In the genomic region with DNA sequence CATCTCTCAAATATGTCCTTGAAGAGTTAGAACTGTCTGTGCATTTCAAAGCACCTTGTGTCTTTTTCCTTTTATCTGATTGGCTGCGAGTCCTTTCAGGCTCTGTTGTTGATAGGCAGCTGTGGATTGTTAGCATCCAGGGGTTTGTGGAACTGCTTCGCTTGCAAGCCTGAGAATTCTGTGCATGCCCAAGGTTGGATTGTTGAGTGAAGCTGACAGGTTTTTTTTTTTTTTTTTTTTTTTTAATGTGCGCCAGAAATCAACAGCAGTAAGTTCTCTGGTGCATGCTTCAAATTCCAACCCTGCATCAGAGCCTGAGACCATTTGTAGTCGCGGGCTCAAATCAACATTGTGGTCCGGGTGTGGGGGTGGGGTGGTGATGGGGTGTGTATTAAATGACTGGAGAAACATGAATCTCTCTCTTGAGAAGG, we compare ENCODE assay signal across 7 mouse cellular contexts.
DNase-seq lines count a peak whose midpoint lies in the region; ATAC-seq and TF ChIP-seq lines count a peak whose summit lies in the region.

No protein-coding gene starts in this region.

- no peak overlapping the region for H3ac ChIP-seq in myocyte (ENCODE audit: control insufficient read depth, insufficient read length)

- no peak for TF ChIP-seq POLR2A in myocyte (IDR thresholded peaks at IDR 0.05; ENCODE audit: insufficient read length, low read depth)

- no peaks in the 10 kb centered on the region for H3K9me3 ChIP-seq in embryonic facial prominence, embryonic 10.5 days
- no peaks in the 10 kb centered on the region for H3K9me3 ChIP-seq in heart, embryonic 14.5 days (ENCODE audit: control insufficient read depth, low read length)

- no peak overlapping the region for H3K27ac ChIP-seq in embryonic facial prominence, embryonic 10.5 days (replicated peaks)
- peak overlapping the region; percentile 86 to 91 for H3K27ac ChIP-seq in heart, embryonic 14.5 days (replicated peaks in 1 of 2; ENCODE audit: control insufficient read depth in 1 of 2, insufficient read depth in 1 of 2, low read depth in 2 of 2, low read length in 2 of 2)

- peak overlapping the region; percentile 57 for H3K4me3 ChIP-seq in embryonic facial prominence, embryonic 10.5 days
- peak overlapping the region; percentile 52 to 59 for H3K4me3 ChIP-seq in heart, embryonic 14.5 days (ENCODE audit: control insufficient read depth in 1 of 2, insufficient read depth in 1 of 2, low read depth in 1 of 2, low read length in 2 of 2)
- H3K4me3 ChIP-seq in myocyte = peak overlapping the region; percentile 3

- peak; percentile 54 for DNase-seq in embryonic facial prominence, embryonic 10.5 days (ENCODE audit: low spot score)
- peak; percentile 14 to 53 for DNase-seq in kidney, postnatal 36 days
- DNase-seq in left cerebral cortex, postnatal 25 days (ENCODE audit: low spot score in 2 of 2) = no peak
- DNase-seq in left cerebral cortex, adult 8-10 months (ENCODE audit: low spot score in 2 of 2) = no peak
- DNase-seq in T-cell, adult 2 months (ENCODE audit: low spot score) = no peak

- 31% methylated on average over 6 of the region's 6 CpGs for WGBS in embryonic facial prominence, embryonic 10.5 days
- WGBS in heart, embryonic 14.5 days = 8% methylated on average over 6 of the region's 6 CpGs

- intact Hi-C loops in left cerebral cortex, postnatal 25 days (cut with DNase I) = no loop called here

- peaks cover 11% of the 10 kb centered on the region for H3K27me3 ChIP-seq in embryonic facial prominence, embryonic 10.5 days (replicated peaks; ENCODE audit: low read depth, poor library complexity, severe bottlenecking)
- no peaks in the 10 kb centered on the region for H3K27me3 ChIP-seq in heart, embryonic 14.5 days (ENCODE audit: control insufficient read depth, insufficient read depth, low read length)
- no peaks in the 10 kb centered on the region for H3K27me3 ChIP-seq in myocyte (ENCODE audit: control insufficient read depth, insufficient read depth, insufficient read length)

- no peaks in the 10 kb centered on the region for H3K79me2 ChIP-seq in myocyte (ENCODE audit: control insufficient read depth, insufficient read depth)

- peak overlapping the region; percentile 69 for H3K9ac ChIP-seq in heart, embryonic 14.5 days (ENCODE audit: low read length)

- H3K4me1 ChIP-seq in embryonic facial prominence, embryonic 10.5 days = peaks cover 18% of the 10 kb centered on the region
- peaks cover 4 to 6% of the 10 kb centered on the region in 2 experiments; a peak in 2 of 4 replicates for H3K4me1 ChIP-seq in heart, embryonic 14.5 days (ENCODE audit: control insufficient read depth in 2 of 2, insufficient read depth in 2 of 2, low read length in 2 of 2)

- H3K4me2 ChIP-seq in heart, embryonic 14.5 days (ENCODE audit: low read length) = peak overlapping the region; percentile 73
- H3K4me2 ChIP-seq in myocyte (ENCODE audit: low read depth) = peak overlapping the region; percentile 71

- no peak for ATAC-seq in heart, embryonic 14.5 days (ENCODE audit: insufficient number of reproducible peaks, insufficient read depth, low FRiP score, low read depth)

- no peaks in the 10 kb centered on the region for H3K36me3 ChIP-seq in embryonic facial prominence, embryonic 10.5 days (replicated peaks)
- H3K36me3 ChIP-seq in heart, embryonic 14.5 days (ENCODE audit: control insufficient read depth, insufficient read depth, low read length) = no peaks in the 10 kb centered on the region
- H3K36me3 ChIP-seq in myocyte (ENCODE audit: control insufficient read depth, insufficient read depth) = no peaks in the 10 kb centered on the region

TF ChIP-seq in myocyte, 11 proteins besides CTCF, POLR2A, EP300 and RAD21:
- TF ChIP-seq MYOD1 (IDR thresholded peaks at IDR 0.05; ENCODE audit: control insufficient read depth in 1 of 3, insufficient read length in 2 of 3, low read depth in 2 of 3) (no peak), REST (IDR thresholded peaks at IDR 0.05; ENCODE audit: insufficient read depth, insufficient read length) (no peak), POLR2AphosphoS2 (IDR thresholded peaks at IDR 0.05; ENCODE audit: insufficient read length, low read depth) (no peak), E2F4 (IDR thresholded peaks at IDR 0.05; ENCODE audit: insufficient read depth) (no peak), SRF (IDR thresholded peaks at IDR 0.05; ENCODE audit: control insufficient read depth, insufficient read length, low read depth) (no peak), CEBPB (IDR thresholded peaks at IDR 0.05; ENCODE audit: insufficient read depth, poor library complexity, severe bottlenecking) (no peak), TCF3 (IDR thresholded peaks at IDR 0.05; ENCODE audit: insufficient read length, low read depth) (no peak), USF1 (IDR thresholded peaks at IDR 0.05; ENCODE audit: low read depth) (no peak), TCF12 (IDR thresholded peaks at IDR 0.05; ENCODE audit: insufficient read depth, poor library complexity, severe bottlenecking) (no peak), MYOG (IDR thresholded peaks at IDR 0.05; ENCODE audit: control insufficient read depth in 1 of 3, insufficient read depth in 1 of 3, insufficient read length in 2 of 3, low read depth in 2 of 3) (no peak), MAX (IDR thresholded peaks at IDR 0.05; ENCODE audit: low read depth) (no peak)

Comparison
In these comparisons a context has a peak if more than half of its experiments do, and no peak if none do; other contexts are left out.
1. DNase-seq: peak in embryonic facial prominence, embryonic 10.5 days (single experiment) and kidney, postnatal 36 days (2 of 2); none in left cerebral cortex, postnatal 25 days (0 of 2), left cerebral cortex, adult 8-10 months (0 of 2) and T-cell, adult 2 months (single experiment).
2. H3K4me3 ChIP-seq: peak in every context shown above with its lines; median percentile 57 in embryonic facial prominence, embryonic 10.5 days; 56 in heart, embryonic 14.5 days; 3 in myocyte.